Mouse (Mus musculus) thymus, postnatal 10 days (tissue): ENCODE results near the gene Lrrfip1.

Experiments used
- DNase-seq, 2 experiments: peaks; one replicate each; pipeline ENCODE4 v3.0.0; 2021; ENCODE audit warnings: low spot score in 2 of 2

The Lrrfip1 gene

DNA sequence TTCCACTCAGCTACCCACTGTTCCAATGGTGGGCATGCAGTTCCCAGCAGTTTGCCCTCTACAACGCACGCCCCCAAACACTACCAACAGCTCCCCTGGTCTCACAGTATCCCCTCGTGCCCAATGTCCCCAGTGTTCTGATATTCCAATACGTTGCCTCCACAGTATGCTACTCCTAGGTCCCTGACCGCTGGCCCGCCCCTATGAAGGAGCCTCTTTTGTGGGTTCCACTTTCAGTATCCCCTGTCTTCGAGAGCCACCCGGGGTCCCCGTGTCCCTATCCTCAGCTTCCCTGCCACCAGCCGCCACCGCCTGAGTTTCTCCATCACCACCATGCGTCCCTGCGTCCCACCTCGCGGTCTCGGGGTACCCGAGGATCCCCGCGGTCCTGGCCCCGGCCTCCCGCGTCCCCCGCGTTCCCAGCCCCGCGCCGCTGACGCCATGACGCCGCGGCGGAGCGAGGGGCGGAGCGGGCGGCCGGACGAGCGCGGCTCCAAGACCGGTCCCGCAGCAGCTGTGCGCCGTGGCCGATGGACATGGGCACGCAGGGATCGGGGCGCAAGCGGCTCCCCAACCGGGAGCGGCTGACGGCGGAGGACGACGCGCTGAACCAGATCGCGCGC is at the start of gene Lrrfip1:
Gene Lrrfip1 (plus strand): TSS at position 470 of the 623 bp plus-strand sequence.
- no peak for DNase-seq

DNA sequence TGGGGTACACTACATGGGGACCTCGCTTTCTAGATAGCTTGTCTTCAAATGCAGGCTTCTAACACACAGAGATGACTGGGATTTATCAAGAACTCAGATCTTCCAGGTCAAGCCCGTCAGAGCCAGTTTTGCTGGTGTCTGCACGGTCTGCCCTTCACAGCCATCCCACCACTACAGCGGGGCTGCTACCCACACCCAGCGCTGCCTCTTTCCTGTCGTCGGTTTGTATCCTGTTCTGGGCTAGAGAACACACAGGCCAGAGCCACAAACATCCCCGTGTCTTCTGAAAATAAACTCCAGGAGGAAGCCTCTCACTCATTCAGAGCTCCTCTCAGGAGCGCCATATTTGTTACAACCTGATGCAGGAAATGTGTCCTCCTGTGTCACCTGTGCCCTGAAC is 49.2 kb upstream of the Lrrfip1 start:
- DNase-seq, result no peak

DNA sequence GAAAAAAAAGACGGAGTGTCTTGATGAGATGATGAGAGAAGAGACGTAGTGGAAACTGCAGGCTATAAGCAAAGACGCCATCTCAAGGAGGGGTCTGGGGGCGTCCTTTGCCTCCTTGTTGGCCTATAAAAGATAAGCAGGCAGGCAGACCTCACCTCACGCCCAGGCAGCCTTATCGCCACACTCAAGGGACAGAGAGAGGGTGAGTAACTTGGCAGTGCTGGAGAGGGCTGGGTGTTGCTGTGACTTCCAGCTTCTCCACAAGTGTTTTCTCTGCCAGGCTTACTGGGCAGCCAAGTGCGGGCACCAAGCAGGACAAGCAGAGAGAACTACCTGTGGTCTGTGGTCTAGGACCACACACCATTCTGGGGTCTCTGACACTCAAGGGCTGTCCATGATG is 46.9 kb upstream of the Lrrfip1 start:
- DNase-seq, result no peak

DNA sequence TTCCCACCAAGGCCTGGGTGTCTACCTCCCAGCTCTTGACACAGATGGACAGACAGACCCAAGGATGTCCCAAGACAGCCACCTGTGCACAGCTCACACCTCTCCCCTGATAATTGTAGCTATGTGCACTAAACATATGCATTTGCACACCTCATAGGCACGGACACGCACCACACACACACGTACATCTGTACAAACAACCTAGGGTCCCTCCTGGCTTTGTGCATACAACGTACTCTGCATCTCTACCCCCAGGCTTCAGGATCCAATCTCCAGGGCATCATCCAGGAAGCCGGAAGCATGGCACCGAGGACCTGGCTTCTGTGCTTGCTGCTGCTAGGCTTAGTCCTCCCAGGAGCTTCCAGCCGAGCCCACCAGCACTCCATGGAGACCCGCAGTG is 45.7 kb upstream of the Lrrfip1 start, which contains the start of gene Prlh:
Gene Prlh (plus strand): TSS at position 301 of the 400 bp plus-strand sequence.
- no peak for DNase-seq

DNA sequence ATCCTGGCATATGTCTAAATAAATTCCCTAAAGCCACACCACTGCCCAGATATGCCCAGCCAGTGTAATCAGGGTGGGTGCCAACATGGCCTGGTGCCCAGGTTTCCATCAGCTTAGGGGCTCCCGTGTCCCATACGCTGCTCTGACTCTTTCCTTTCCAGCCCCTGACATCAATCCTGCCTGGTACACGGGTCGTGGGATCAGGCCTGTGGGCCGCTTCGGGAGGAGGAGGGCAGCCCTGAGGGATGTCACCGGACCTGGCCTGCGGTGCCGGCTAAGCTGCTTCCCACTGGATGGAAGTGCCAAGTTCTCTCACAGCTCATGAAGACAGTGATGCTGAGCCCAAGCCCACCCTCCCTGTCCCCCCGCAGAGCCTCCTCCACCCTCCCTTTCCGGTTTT is 44.8 kb upstream of the Lrrfip1 start:
- no peak for DNase-seq

DNA sequence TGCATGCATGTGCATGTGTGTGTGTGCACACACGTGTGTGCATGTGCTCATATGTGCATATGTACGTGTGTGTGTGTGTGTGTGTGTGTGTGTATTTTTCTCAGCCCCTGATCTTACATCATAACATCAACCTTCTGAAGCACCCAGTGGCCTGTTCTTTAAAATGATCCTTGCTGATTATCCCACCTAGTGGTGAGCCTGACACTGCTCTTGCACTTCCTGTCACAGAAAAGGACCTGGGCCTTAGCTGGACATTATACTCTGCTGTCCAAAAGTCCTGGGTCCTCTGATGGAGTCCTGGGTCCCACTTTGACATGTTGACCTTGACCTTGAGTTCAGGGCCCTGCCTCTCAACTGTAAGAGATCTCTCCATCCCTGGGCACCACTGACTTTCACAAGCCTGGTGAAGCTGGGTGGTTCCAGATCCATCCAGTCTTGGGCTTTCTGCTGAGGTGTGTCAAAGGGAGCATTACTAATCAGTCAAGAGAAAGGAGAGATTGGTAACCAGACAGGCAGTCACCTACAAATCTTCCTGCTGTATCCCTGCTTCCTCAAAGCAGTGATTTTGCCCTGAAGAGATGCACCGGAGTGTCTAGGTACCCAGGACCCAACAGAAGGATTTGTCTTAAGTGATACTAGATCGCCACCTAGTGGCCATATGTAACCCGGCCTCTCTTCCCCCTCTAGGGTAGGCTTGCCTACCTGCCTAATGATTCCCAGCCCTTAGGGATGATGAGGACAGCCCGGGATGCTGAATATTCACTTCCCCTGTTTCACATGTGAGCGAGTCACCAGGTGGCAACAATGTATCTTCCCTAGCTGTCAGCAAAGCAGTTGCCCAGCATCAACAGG is 42.1 kb upstream of the Lrrfip1 start:
- peak; percentile 15 to 67 for DNase-seq

DNA sequence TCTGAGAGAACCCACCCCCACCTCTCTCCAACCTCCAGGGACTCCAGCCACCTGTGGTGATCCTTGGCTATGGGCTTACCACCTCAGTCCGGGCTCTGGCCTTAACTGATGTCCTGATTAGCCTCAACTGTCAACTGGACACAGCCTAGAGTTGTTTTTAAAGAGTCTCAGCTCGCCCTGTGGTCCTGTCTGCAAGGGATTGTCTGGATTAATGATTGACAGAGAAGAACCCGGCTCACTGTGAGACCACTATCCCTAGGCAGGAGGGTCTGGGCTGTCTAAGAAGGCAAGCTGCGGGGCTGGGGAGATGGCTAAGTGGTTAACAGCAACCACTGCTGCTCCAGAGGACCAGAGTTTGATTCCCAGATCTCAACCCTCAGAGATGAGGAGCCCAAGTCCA is 36.0 kb upstream of the Lrrfip1 start:
- no peak for DNase-seq

DNA sequence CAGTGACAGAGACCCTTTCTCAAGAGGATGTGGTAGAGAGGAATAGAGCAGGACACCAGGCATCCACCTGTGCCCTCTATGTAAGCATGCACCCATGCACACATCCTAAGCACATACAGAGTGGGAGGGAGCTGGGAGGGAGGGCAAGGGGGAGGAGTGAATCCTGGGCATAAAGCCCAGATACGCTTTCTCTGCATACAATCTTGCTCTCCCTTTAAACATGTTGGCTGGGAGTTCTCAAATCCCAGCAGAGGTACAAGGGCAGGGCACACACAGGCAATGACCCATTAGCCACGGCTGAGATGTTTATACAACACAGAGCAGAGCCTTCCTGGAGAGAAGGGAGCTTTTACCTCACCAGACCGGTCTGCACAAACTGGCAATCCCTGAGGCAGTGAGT is 35.5 kb upstream of the Lrrfip1 start:
- no peak for DNase-seq

DNA sequence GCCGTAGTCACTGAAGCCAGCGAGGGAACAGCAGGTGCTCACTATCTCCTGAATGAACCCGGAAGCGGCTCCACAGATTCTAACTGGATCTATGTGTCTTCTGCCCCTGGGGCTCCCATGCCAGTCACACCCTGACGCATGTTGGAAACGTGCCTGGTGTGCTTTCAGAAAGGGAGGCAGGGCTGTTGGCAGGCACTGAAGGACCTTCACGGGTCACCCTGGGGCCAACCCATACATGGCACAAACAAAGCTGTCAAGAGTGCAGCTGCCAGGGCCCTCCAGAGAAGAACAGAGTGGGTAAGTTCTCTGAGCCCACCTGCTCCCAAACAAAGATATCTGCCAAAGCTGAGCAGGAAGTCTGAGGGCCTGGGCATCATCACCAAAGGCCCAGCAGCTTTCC is 31.0 kb upstream of the Lrrfip1 start:
- no peak for DNase-seq

DNA sequence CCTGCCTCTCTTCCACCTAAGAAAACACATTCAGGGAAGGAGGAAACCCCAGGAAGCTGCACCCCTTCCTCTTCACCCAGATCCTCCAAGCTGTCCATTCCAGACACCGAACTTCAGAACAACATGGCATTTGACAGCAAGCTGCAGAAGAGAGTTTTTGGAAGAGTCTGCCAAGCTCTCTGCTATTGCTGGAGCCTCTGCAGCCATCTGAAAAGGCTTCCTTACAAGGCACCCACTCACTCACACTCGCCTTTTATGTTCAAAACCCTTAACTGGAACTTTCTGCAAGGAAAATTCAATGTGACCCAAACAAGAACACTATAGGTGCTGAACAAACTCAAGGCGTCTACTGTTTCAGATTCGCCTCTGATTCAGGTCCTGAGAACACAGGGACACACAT is 29.9 kb upstream of the Lrrfip1 start:
- DNase-seq, result no peak

DNA sequence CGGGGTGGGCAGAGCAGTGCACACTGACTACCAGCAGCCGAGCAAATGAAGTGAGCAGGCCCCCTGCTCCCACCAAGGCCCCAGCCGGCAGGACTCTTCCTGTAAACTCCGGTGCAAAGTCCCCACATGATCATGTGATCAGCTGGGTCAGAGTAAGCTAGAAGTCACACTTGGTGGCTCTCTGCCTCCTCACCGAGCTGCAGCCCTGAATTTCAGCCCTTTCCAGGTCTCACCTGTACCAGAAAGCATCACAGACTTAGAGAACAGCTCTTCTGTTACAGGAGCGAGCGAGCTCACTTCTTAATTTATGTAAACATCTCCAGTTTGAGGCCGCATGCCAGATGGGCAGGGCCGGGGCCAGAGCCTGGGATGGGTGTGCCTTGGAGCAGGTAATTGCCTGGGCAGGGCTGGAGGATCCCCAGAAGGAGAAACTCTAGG is 29.2 kb upstream of the Lrrfip1 start, which contains the start of gene Rab17:
Gene Rab17 (minus strand): TSS at position 315 of the 438 bp plus-strand sequence.
- DNase-seq, result no peak

DNA sequence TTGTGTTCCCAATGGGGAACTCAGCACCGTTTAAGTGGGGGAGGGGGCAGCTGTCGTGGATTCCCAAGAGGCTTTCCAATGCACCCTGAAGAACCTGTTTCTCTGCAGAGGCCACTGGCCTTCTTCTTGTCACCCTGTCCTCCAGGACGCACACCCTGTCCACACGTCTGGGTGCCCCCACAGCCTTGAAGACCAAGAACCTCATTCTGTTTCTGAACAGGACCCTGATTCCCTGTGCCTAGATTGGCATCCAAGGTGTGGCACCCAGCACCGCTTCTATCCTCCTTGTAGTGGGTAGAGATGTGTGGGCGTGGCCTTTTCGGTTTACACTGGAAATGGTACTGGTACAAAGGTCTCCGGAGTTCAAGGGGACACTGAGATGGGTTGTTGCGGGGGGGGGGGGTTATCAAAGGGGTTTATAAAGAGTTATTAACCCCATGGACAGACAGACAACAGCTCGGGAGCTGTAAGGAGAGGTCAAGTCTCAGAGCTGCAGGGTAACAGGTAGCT is 28.6 kb upstream of the Lrrfip1 start:
- no peak for DNase-seq

DNA sequence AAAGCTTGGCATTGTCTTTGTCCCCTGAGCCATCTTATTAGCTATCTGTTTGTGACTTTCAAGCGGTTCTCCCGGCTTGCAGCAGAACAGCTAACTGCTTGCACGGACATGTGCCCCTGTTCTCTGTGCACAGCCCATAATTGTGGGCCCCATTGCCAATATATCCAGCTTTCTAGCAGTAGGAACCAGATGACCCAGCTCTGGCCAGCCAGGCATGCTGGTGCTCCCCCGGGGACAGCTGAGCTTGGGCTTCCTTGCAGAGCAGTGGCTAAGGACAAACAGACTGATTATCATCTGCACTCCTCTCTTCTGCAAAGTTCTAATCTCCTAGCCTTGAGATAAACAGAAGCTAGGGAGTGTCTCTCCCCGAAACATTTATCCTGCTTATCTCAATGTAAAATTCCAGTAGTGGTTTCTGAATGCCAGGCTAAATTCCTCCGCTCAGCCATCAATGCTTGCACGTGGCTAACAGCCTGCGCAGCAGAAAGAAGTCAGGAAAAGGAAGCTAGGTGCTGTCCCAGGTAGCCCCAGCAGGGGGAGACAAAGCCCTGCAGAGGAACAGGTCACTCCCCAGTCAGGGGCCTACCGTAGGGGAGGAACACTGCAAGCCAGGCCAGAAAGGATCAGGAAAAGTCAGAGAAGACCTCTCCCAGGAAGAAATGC is 25.5 kb upstream of the Lrrfip1 start:
- peak; percentile 75 to 93 for DNase-seq

DNA sequence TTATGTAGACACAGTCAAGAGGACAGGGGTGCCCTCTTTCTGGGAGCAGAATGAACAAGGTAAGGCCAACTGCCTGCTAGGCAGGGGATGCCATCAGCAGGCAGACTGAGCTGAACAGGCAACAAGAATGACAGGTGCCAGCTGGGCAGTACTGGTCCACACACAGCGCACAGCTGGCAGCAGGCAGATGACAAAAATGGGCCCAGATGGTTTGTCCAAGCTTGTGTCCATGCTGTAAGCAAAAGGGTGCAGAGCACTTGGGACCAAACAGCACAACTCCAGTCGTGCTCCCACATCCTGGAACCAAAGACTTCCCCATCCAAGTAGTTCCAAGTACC is 25.0 kb upstream of the Lrrfip1 start:
- DNase-seq, result no peak

DNA sequence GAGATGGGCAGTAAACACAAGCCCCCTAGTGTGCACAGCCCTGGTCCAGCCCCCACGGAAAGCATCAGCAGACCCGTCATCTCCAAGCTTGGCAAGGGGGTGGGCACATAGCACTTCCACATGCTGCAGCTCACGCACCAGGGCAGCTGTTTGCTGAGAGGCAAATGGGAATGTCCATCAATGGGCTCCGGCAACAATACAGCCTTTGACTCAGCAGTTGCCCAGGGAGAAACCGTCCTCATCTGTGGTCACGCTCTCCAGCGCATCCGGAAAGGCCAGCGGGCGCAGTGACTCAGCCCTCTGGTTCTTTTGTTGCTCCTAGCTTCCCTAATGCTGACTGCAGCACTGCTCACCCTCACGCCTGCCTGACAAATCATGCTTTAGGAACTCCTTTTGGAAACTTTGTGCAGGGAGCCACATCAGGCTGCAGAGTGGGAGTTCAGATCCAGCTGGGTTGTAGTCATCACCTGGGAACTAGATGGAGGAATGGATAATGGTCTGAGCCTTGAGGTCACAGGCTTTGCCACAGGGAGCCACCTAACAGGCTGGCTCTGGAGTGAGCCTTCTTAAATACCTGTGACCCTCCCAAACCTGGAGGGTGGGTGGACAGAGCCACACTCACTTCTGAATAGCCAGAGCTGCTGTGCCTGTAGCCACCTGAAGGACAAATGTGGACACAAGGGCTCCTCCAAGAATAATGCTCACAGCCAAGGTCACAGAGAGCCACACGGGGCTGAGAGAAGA is 23.5 kb upstream of the Lrrfip1 start:
- no peak for DNase-seq

DNA sequence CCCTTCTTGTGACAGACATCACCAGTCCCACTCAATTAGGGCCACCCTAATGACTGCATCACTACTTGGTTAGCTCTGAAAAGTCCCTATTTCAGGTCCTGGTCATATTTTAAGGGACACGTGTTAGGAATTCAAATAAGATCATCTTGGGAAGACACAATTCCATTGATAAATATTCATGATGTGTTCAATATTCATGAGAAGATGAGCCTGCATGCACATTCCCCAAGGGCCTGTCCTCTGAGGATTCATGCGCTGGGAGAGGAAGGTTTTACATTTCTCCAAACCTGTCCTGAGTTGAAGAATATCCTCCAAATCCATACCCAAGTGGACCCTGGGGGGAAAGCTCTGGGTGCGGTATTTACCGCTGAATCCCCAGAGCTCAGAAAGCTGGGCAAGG is 22.6 kb upstream of the Lrrfip1 start:
- DNase-seq, result no peak

DNA sequence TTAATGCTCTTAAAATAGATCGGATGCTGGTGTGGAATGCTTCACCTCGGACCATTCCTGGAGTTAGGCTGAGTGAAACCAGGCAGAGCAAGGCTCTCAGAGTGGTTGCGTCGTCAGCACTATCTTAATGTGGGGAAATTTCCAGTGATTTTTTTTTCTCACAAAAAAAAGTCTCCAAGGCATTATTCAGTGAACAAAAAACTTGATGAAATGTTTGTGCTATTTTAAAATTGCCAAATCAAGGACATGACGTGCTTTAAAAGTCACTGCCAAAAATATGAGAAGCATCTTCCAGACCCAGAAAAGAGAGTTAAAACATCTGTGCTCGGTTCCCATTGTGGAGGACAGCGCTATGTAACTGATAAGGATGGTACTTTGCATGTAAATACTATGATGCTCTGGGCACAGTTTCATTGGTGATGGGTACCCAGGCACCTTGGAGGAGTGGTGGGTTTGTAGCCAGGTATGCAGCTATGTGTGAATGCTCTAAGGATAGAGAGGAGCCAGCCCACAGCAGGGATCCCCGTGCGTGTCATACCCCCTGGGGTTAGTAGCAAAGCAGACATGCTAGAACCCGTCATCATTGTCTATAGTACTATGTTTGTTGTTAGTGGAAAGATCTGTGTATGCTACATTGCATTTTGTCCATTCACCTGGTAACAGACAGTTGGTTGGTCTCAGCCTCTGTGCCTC is 17.8 kb upstream of the Lrrfip1 start:
- no peak for DNase-seq

DNA sequence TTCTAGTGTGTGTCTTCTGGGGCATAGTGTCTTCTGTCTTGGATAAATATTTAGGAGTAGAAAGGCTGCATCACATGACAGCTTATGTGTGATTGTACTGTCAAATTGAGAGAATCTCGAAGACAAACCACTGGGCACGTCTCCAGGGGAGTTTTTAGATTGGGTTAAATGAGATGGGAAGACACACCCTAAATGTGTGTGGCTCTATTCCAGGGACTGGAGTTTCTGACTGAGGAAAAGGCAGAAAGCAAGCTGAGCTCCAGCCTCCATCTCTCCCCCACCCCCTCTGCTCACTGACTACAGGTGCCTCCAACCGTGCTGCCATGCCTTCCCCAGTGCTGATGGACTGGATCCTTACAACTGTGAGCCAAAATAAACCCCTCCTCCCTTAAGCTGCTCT is 17.2 kb upstream of the Lrrfip1 start:
- DNase-seq, result no peak

DNA sequence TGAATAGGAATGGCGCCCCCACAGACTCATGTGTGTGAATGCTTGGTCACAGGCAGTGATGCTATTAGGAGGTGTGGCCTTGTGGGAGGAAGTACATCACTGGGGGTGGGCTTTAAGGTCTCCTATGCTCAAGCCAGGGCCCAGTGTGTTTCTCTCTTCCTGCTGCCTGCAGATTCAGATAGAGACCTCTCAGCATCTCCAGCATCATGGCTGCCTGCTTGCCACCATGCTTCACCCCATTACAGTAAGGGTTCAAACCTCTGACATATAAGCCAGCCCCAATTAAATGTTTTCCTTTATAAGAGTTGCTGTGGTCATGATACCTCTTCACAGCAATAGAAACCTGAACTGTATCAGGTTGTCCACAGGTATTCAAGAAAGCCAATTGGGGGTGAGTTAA is 2.6 kb upstream of the Lrrfip1 start:
- DNase-seq, result no peak

DNA sequence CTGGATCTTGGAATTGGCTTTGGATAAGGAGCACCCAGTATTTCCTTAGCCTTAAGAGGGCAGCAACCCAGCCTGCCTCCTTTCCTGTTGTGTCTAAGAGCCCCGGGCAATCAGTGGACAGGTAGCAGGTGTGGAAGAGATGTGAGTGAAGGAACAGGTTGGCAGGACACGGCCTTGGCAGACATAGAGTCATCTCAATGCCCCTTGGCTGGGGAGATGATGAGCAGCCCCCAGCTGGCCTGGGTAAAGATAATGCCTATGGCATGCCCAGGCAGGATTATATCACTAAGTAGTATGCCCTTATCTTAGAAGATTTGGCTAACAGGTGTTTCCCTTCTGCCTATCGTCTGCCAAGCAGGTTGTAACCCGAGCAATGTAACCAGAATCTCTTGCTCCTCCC is 1.4 kb upstream of the Lrrfip1 start:
- no peak for DNase-seq

DNA sequence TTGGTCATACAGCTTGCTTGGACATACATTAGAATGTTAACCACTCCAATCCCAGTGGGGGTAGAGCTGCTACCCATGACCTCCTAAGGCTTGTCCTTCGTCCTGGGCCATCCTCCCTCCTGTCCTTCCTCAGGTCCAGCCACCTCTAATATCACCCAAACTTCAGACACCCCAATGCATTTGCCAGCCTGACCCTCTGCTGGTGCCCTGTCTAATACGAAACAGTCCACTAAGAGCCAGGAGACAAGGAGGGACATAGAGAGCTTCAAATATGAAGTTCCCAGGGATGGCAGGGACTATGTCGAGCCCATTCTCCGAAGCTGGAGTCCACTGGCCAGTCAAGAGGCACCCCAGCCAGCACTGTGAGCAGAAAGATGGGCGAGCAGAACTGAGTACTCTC is 896 bp upstream of the Lrrfip1 start:
- DNase-seq, result no peak
